15 mouse cellular contexts compared by ENCODE assay signal in genomic region chr2:29839460-29839859, GRCm38 (mm10). TPM values are rescaled to one million over a fixed set of nuclear protein-coding genes. Genes with fewer than 3 reads are reported as not detected.
DNase-seq lines count a peak whose midpoint lies in the region; ATAC-seq lines count a peak whose summit lies in the region.
"Had no signal": no experiment of that assay in that cellular context is flagged by ENCODE, and none has a peak within 500 bp of the region (broad histone marks: within the 10 kb centered on the region; RNA-seq: fewer than 3 reads in every experiment).

No protein-coding gene starts in this region.

- peak; percentile 35 for DNase-seq in left cerebral cortex, postnatal 4 days
- DNase-seq in left cerebral cortex, postnatal 36 days (ENCODE audit: low spot score in 2 of 2) = no peak
- no peak for DNase-seq in embryonic facial prominence, embryonic 11.5 days (ENCODE audit: low spot score)
- DNase-seq in midbrain, embryonic 11.5 days (ENCODE audit: low spot score, missing footprints) = peak; percentile 97
- DNase-seq in ovary, postnatal 14 days (ENCODE audit: low spot score) = no peak
- DNase-seq in heart, embryonic 10.5 days (ENCODE audit: low spot score) = no peak
- no peak for DNase-seq in kidney, adult 11 months
- DNase-seq: adrenal gland, adult 2 months; heart, postnatal 4 days; kidney, postnatal 10 days; layer of hippocampus, postnatal 36 days; right cerebral cortex, postnatal 4 days; thymus, postnatal 4 days had no signal

- peaks cover 14% of the 10 kb centered on the region for H3K27me3 ChIP-seq in embryonic facial prominence, embryonic 11.5 days (ENCODE audit: control insufficient read depth, insufficient read depth, low read length)
- no peaks in the 10 kb centered on the region for H3K27me3 ChIP-seq in midbrain, embryonic 11.5 days (ENCODE audit: control insufficient read depth, insufficient read depth, low read length)
- no peaks in the 10 kb centered on the region for H3K27me3 ChIP-seq in neural tube, embryonic 15.5 days (replicated peaks)
- peaks cover 26% of the 10 kb centered on the region for H3K27me3 ChIP-seq in heart, embryonic 10.5 days (ENCODE audit: insufficient read depth, poor library complexity, severe bottlenecking)

- intact Hi-C loops in left cerebral cortex, postnatal 4 days (cut with DNase I) = no loop called here
- intact Hi-C loops in left cerebral cortex, postnatal 36 days (cut with DNase I) = no loop called here

- H3K36me3 ChIP-seq in embryonic facial prominence, embryonic 11.5 days (replicated peaks; ENCODE audit: control insufficient read depth, insufficient read depth, low read depth, low read length) = peaks cover 4% of the 10 kb centered on the region
- H3K36me3 ChIP-seq in midbrain, embryonic 11.5 days (ENCODE audit: control insufficient read depth, insufficient read depth, low read length) = peaks cover 5% of the 10 kb centered on the region; the same call in 1 of the 2 replicates
- peaks cover 28% of the 10 kb centered on the region for H3K36me3 ChIP-seq in neural tube, embryonic 15.5 days
- H3K36me3 ChIP-seq in heart, embryonic 10.5 days = peaks cover 70% of the 10 kb centered on the region

- peak; percentile 37; the same call in 1 of the 2 replicates for ATAC-seq in embryonic facial prominence, embryonic 11.5 days (replicated peaks; ENCODE audit: insufficient number of reproducible peaks, low FRiP score, low TSS enrichment, low read depth)
- ATAC-seq in midbrain, embryonic 11.5 days (ENCODE audit: low FRiP score) = peak; percentile 86
- ATAC-seq in neural tube, embryonic 15.5 days (ENCODE audit: low FRiP score) = no peak

- no peaks in the 10 kb centered on the region for H3K4me1 ChIP-seq in embryonic facial prominence, embryonic 11.5 days (ENCODE audit: control insufficient read depth, insufficient read depth, low read length)
- peaks cover 78% of the 10 kb centered on the region for H3K4me1 ChIP-seq in midbrain, embryonic 11.5 days (ENCODE audit: control insufficient read depth, insufficient read depth, low read length)
- H3K4me1 ChIP-seq in neural tube, embryonic 15.5 days = peaks cover 38% of the 10 kb centered on the region
- H3K4me1 ChIP-seq in heart, embryonic 10.5 days = peaks cover 15% of the 10 kb centered on the region

- no peak overlapping the region for H3K9ac ChIP-seq in embryonic facial prominence, embryonic 11.5 days (replicated peaks; ENCODE audit: low read length)
- no peak overlapping the region for H3K9ac ChIP-seq in midbrain, embryonic 11.5 days (ENCODE audit: low read length)
- H3K9ac ChIP-seq in neural tube, embryonic 15.5 days (replicated peaks) = no peak overlapping the region

- H3K27ac ChIP-seq in embryonic facial prominence, embryonic 11.5 days (replicated peaks; ENCODE audit: low read depth, low read length) = no peak overlapping the region
- H3K27ac ChIP-seq in midbrain, embryonic 11.5 days (ENCODE audit: low read depth, low read length) = peak overlapping the region; percentile 93
- H3K27ac ChIP-seq in neural tube, embryonic 15.5 days (replicated peaks) = 0 out of 2 replicates have a peak overlapping the region, but pooled peaks have one; percentile 20
- H3K27ac ChIP-seq in heart, embryonic 10.5 days = no peak overlapping the region

- H3K4me3 ChIP-seq in embryonic facial prominence, embryonic 11.5 days (ENCODE audit: low read depth, low read length) = no peak overlapping the region
- H3K4me3 ChIP-seq in midbrain, embryonic 11.5 days (ENCODE audit: low read depth, low read length) = no peak overlapping the region
- no peak overlapping the region for H3K4me3 ChIP-seq in neural tube, embryonic 15.5 days (replicated peaks)
- H3K4me3 ChIP-seq in heart, embryonic 10.5 days = no peak overlapping the region
- H3K4me3 ChIP-seq: myocyte had no signal

- H3K4me2 ChIP-seq in embryonic facial prominence, embryonic 11.5 days (ENCODE audit: low read depth, low read length) = no peak overlapping the region
- peak overlapping the region; percentile 2; the same call in 1 of the 2 replicates for H3K4me2 ChIP-seq in midbrain, embryonic 11.5 days
- H3K4me2 ChIP-seq in neural tube, embryonic 15.5 days = no peak overlapping the region

- no peaks in the 10 kb centered on the region for H3K9me3 ChIP-seq in embryonic facial prominence, embryonic 11.5 days (replicated peaks; ENCODE audit: control insufficient read depth, low read length)
- H3K9me3 ChIP-seq in midbrain, embryonic 11.5 days (ENCODE audit: control insufficient read depth, low read length) = no peaks in the 10 kb centered on the region
- no peaks in the 10 kb centered on the region for H3K9me3 ChIP-seq in neural tube, embryonic 15.5 days (replicated peaks)
- no peaks in the 10 kb centered on the region for H3K9me3 ChIP-seq in heart, embryonic 10.5 days

- 54% methylated on average over 4 of the region's 4 CpGs for WGBS in embryonic facial prominence, embryonic 11.5 days
- 20% methylated on average over 4 of the region's 4 CpGs for WGBS in midbrain, embryonic 11.5 days
- WGBS in neural tube, embryonic 15.5 days = 7% methylated on average over 4 of the region's 4 CpGs
- 47% methylated on average over 4 of the region's 4 CpGs for WGBS in heart, embryonic 10.5 days

RNA-seq across cellular contexts. Expression of gene Urm1, which starts 19.6 kb away (rescaled TPM):
- total RNA-seq in left cerebral cortex, postnatal 4 days (2021) = 10 to 100 TPM; 46.1 to 51.1 TPM
- 10 to 100 TPM; 57.0 to 63.4 TPM for total RNA-seq in left cerebral cortex, postnatal 36 days (2021)
- 17.6 and 18.4 TPM in 2 replicates for polyA plus RNA-seq in embryonic facial prominence, embryonic 11.5 days (2014; fragmentation: Nextera tagmentation; extraction: Ambion mirVana)
- polyA plus RNA-seq in midbrain, embryonic 11.5 days (2014; fragmentation: Nextera tagmentation; extraction: Ambion mirVana) = 18.5 and 21.5 TPM in 2 replicates
- polyA plus RNA-seq in neural tube, embryonic 15.5 days (2015; fragmentation: Nextera tagmentation; extraction: Ambion mirVana) = 27.7 and 28.3 TPM in 2 replicates
- polyA plus RNA-seq in heart, embryonic 10.5 days (2016; fragmentation: Nextera tagmentation; extraction: Ambion mirVana) = 18.4 and 19.1 TPM in 2 replicates

RNA-seq across cellular contexts. Expression of gene Cercam, which starts 29.5 kb away (rescaled TPM):
- 10 to 100 TPM; 17.5 to 19.0 TPM for total RNA-seq in left cerebral cortex, postnatal 4 days (2021)
- 1 to 10 TPM; 5.8 to 10.0 TPM for total RNA-seq in left cerebral cortex, postnatal 36 days (2021)
- 6.1 and 7.5 TPM in 2 replicates for polyA plus RNA-seq in embryonic facial prominence, embryonic 11.5 days (2014; fragmentation: Nextera tagmentation; extraction: Ambion mirVana)
- polyA plus RNA-seq in midbrain, embryonic 11.5 days (2014; fragmentation: Nextera tagmentation; extraction: Ambion mirVana) = 13.4 and 14.0 TPM in 2 replicates
- polyA plus RNA-seq in neural tube, embryonic 15.5 days (2015; fragmentation: Nextera tagmentation; extraction: Ambion mirVana) = 25.8 and 27.4 TPM in 2 replicates
- 22.8 and 26.7 TPM in 2 replicates for polyA plus RNA-seq in heart, embryonic 10.5 days (2016; fragmentation: Nextera tagmentation; extraction: Ambion mirVana)

RNA-seq across cellular contexts. Expression of gene Slc27a4, which starts 37.0 kb away (rescaled TPM):
- 10 to 100 TPM; 80.4 to 86.7 TPM for total RNA-seq in left cerebral cortex, postnatal 4 days (2021)
- total RNA-seq in left cerebral cortex, postnatal 36 days (2021) = 10 to 100 TPM; 75.9 to 81.6 TPM
- polyA plus RNA-seq in embryonic facial prominence, embryonic 11.5 days (2014; fragmentation: Nextera tagmentation; extraction: Ambion mirVana) = 11.0 and 11.3 TPM in 2 replicates
- 15.2 and 15.9 TPM in 2 replicates for polyA plus RNA-seq in midbrain, embryonic 11.5 days (2014; fragmentation: Nextera tagmentation; extraction: Ambion mirVana)
- polyA plus RNA-seq in neural tube, embryonic 15.5 days (2015; fragmentation: Nextera tagmentation; extraction: Ambion mirVana) = 43.0 and 48.9 TPM in 2 replicates
- 8.4 and 9.5 TPM in 2 replicates for polyA plus RNA-seq in heart, embryonic 10.5 days (2016; fragmentation: Nextera tagmentation; extraction: Ambion mirVana)

RNA-seq across cellular contexts. Expression of gene Odf2, which starts 49.6 kb away (rescaled TPM):
- total RNA-seq in left cerebral cortex, postnatal 4 days (2021) = 100 to 1,000 TPM; 119 TPM
- total RNA-seq in left cerebral cortex, postnatal 36 days (2021) = 100 to 1,000 TPM in 1 of 2 experiments, 10 to 100 TPM in 1; 71.9 to 116 TPM
- 66.4 and 69.8 TPM in 2 replicates for polyA plus RNA-seq in embryonic facial prominence, embryonic 11.5 days (2014; fragmentation: Nextera tagmentation; extraction: Ambion mirVana)
- polyA plus RNA-seq in midbrain, embryonic 11.5 days (2014; fragmentation: Nextera tagmentation; extraction: Ambion mirVana) = 79.4 and 86.7 TPM in 2 replicates
- 62.4 and 66.8 TPM in 2 replicates for polyA plus RNA-seq in neural tube, embryonic 15.5 days (2015; fragmentation: Nextera tagmentation; extraction: Ambion mirVana)
- 77.8 and 82.6 TPM in 2 replicates for polyA plus RNA-seq in heart, embryonic 10.5 days (2016; fragmentation: Nextera tagmentation; extraction: Ambion mirVana)

RNA-seq across cellular contexts. Expression of gene Trub2, which starts 51.2 kb away (rescaled TPM):
- 10 to 100 TPM; 48.2 to 51.1 TPM for total RNA-seq in left cerebral cortex, postnatal 4 days (2021)
- 10 to 100 TPM; 46.6 to 52.1 TPM for total RNA-seq in left cerebral cortex, postnatal 36 days (2021)
- 29.1 and 32.3 TPM in 2 replicates for polyA plus RNA-seq in embryonic facial prominence, embryonic 11.5 days (2014; fragmentation: Nextera tagmentation; extraction: Ambion mirVana)
- 25.9 and 29.1 TPM in 2 replicates for polyA plus RNA-seq in midbrain, embryonic 11.5 days (2014; fragmentation: Nextera tagmentation; extraction: Ambion mirVana)
- 33.2 and 35.5 TPM in 2 replicates for polyA plus RNA-seq in neural tube, embryonic 15.5 days (2015; fragmentation: Nextera tagmentation; extraction: Ambion mirVana)
- 33.5 and 43.1 TPM in 2 replicates for polyA plus RNA-seq in heart, embryonic 10.5 days (2016; fragmentation: Nextera tagmentation; extraction: Ambion mirVana)

Comparison
In these comparisons a context has a peak if more than half of its experiments do, and no peak if none do; other contexts are left out.
1. DNase-seq: peak in left cerebral cortex, postnatal 4 days (single experiment) and midbrain, embryonic 11.5 days (single experiment); none in left cerebral cortex, postnatal 36 days (0 of 2), embryonic facial prominence, embryonic 11.5 days (single experiment), ovary, postnatal 14 days (single experiment), heart, embryonic 10.5 days (single experiment) and kidney, adult 11 months (single experiment).
2. H3K27ac ChIP-seq: peak in midbrain, embryonic 11.5 days (single experiment) and neural tube, embryonic 15.5 days (single experiment); none in embryonic facial prominence, embryonic 11.5 days (single experiment) and heart, embryonic 10.5 days (single experiment).